Mouse (Mus musculus) embryonic facial prominence, embryonic 11.5 days (tissue): Measurements from ENCODE around the gene Shc1. TPM values are rescaled to one million over a fixed set of nuclear protein-coding genes. Genes with fewer than 3 reads are reported as not detected.

Experiments
- ATAC-seq: fragments of 200-750 bp; cut with Nextera tagmentation; replicated peaks from 2 replicates; pipeline ENCODE4 v1.8.0; 2017; ENCODE audit warnings: low read depth; ENCODE audit not compliant: insufficient number of reproducible peaks, low FRiP score, low TSS enrichment
- DNase-seq: peaks from one replicate; pipeline ENCODE4 v3.0.0-alpha.2; 2015; ENCODE audit warnings: low spot score
- H3K27ac ChIP-seq: fragments of 300-500 bp; sonication (generic); replicated peaks from 2 replicates; pipeline ENCODE4 v1.5.1; 2014; ENCODE audit warnings: mild to moderate bottlenecking, low read depth, low read length, control low read depth
- H3K27me3 ChIP-seq: fragments of 300-500 bp; sonication (generic); 2 replicates; pipeline ENCODE4 v1.6.1; 2014; ENCODE audit warnings: mild to moderate bottlenecking, low read length, moderate library complexity, mixed read lengths; ENCODE audit not compliant: control insufficient read depth, insufficient read depth
- H3K36me3 ChIP-seq: fragments of 300-500 bp; sonication (generic); replicated peaks from 2 replicates; pipeline ENCODE4 v1.6.1; 2014; ENCODE audit warnings: low read depth, mild to moderate bottlenecking, low read length, moderate library complexity, mixed read lengths; ENCODE audit not compliant: control insufficient read depth, insufficient read depth
- H3K4me1 ChIP-seq: fragments of 300-500 bp; sonication (generic); 2 replicates; pipeline ENCODE4 v1.6.1; 2014; ENCODE audit warnings: low read length, mixed read lengths; ENCODE audit not compliant: control insufficient read depth, insufficient read depth
- H3K4me2 ChIP-seq: fragments of 300-500 bp; sonication (generic); 2 replicates; pipeline ENCODE4 v1.6.1; 2014; ENCODE audit warnings: low read depth, mild to moderate bottlenecking, control low read depth, low read length, moderate library complexity
- H3K4me3 ChIP-seq: fragments of 300-500 bp; sonication (generic); 2 replicates; pipeline ENCODE4 v1.5.1; 2014; ENCODE audit warnings: low read depth, low read length, control low read depth
- H3K9ac ChIP-seq: fragments of 300-500 bp; sonication (generic); replicated peaks from 2 replicates; pipeline ENCODE4 v1.6.1; 2014; ENCODE audit warnings: mild to moderate bottlenecking, control low read depth, low read length
- H3K9me3 ChIP-seq: fragments of 300-500 bp; sonication (generic); replicated peaks from 2 replicates; pipeline ENCODE4 v1.6.1; 2016; ENCODE audit warnings: mild to moderate bottlenecking, low read length, inconsistent platforms, mixed read lengths; ENCODE audit not compliant: control insufficient read depth
- WGBS: fragments of 180-500 bp; shearing (Covaris S2); extraction: QIAGEN DNeasy Blood & Tissue Kit; methylation state at CpG from one replicate; pipeline ENCODE4 v1.1.7; 2014; 5-methylcytosine and 5-hydroxymethylcytosine counted together
- polyA plus RNA-seq: library from polyadenylated mRNA; unstranded; fragments of >200 nt; fragmentation: Nextera tagmentation; extraction: Ambion mirVana; gene quantifications from 2 replicates; pipeline ENCODE4 v1.2.1, GENCODE M21; 2014

The Shc1 gene
- polyA plus RNA-seq, 1 experiment from 2014 or later: 43.6 TPM

- Histone ChIP-seq H3K4me3 (no peak overlapping the region), H3K27ac (no peak overlapping the region), H3K4me1 (no peaks in the 10 kb centered on the region), H3K27me3 (no peaks in the 10 kb centered on the region), H3K9ac (no peak overlapping the region), H3K4me2 (no peak overlapping the region), H3K36me3 (no peaks in the 10 kb centered on the region), H3K9me3 (no peaks in the 10 kb centered on the region)
- no peak for DNase-seq
- no peak for ATAC-seq
- 76% methylated on average over 7 of the region's 7 CpGs for WGBS
Observed at GRCm38 (mm10) chr3:89472280-89472679, 54.0 kb downstream of the Shc1 start.

GRCm38 (mm10) chr3:89473838-89474237 lies 55.6 kb downstream of the Shc1 start:
- no peaks in the 10 kb centered on the region for H3K9me3 ChIP-seq
- H3K4me2 ChIP-seq: no peak overlapping the region
- ATAC-seq (no peak), DNase-seq (no peak)
- 78% methylated on average over 6 of the region's 6 CpGs for WGBS
- no peak overlapping the region for H3K27ac ChIP-seq
- H3K4me3 ChIP-seq: no peak overlapping the region
- H3K9ac ChIP-seq: no peak overlapping the region
- H3K4me1 ChIP-seq: no peaks in the 10 kb centered on the region
- no peaks in the 10 kb centered on the region for H3K36me3 ChIP-seq
- no peaks in the 10 kb centered on the region for H3K27me3 ChIP-seq

GRCm38 (mm10) chr3:89479055-89479454 lies 60.8 kb downstream of the Shc1 start:
- no peaks in the 10 kb centered on the region for H3K36me3 ChIP-seq
- H3K9ac ChIP-seq: no peak overlapping the region
- H3K4me3 ChIP-seq: no peak overlapping the region
- H3K27me3 ChIP-seq: no peaks in the 10 kb centered on the region
- DNase-seq: no peak
- WGBS: 84% methylated on average over 6 of the region's 6 CpGs
- no peak overlapping the region for H3K27ac ChIP-seq
- no peak for ATAC-seq
- no peaks in the 10 kb centered on the region for H3K9me3 ChIP-seq
- H3K4me2 ChIP-seq: no peak overlapping the region
- H3K4me1 ChIP-seq: no peaks in the 10 kb centered on the region

Other genes starting within 250 kb of the Shc1 start
- gene Scamp3, start 241.0 kb upstream of the Shc1 start, polyA plus RNA-seq: 80.5 and 91.1 TPM in 2 replicates
- gene Fam189b, start 235.3 kb upstream of the Shc1 start, polyA plus RNA-seq: 15.3 and 19.4 TPM in 2 replicates
- gene Gba, start 215.5 kb upstream of the Shc1 start, polyA plus RNA-seq: 34.6 TPM in 2 replicates
- 24.4 and 26.0 TPM in 2 replicates for gene Thbs3, start 203.3 kb upstream of the Shc1 start, polyA plus RNA-seq
- 208 and 225 TPM in 2 replicates for gene Mtx1, start 191.4 kb upstream of the Shc1 start, polyA plus RNA-seq
- gene Muc1, start 189.4 kb upstream of the Shc1 start, polyA plus RNA-seq: 0.90 and 1.3 TPM in 2 replicates
- gene Krtcap2, start 172.5 kb upstream of the Shc1 start, polyA plus RNA-seq: 287 and 288 TPM in 2 replicates
- gene Trim46, start 172.1 kb upstream of the Shc1 start, polyA plus RNA-seq: 3.0 and 4.5 TPM in 2 replicates
- gene Dpm3, start 159.1 kb upstream of the Shc1 start, polyA plus RNA-seq: 82.4 and 87.9 TPM in 2 replicates
- 39.8 and 45.7 TPM in 2 replicates for gene Slc50a1, start 147.9 kb upstream of the Shc1 start, polyA plus RNA-seq
- 26.9 and 30.2 TPM in 2 replicates for gene Efna1, start 137.3 kb upstream of the Shc1 start, polyA plus RNA-seq
- 6.6 and 8.3 TPM in 2 replicates for gene Efna3, start 95.5 kb upstream of the Shc1 start, polyA plus RNA-seq
- gene Efna4, start 80.4 kb upstream of the Shc1 start, polyA plus RNA-seq: 39.1 and 39.5 TPM in 2 replicates
- gene Adam15, start 68.4 kb upstream of the Shc1 start, polyA plus RNA-seq: 17.8 and 17.9 TPM in 2 replicates
- 0.32 TPM in 1 of 2 replicates, not detected in the other for gene Dcst2, start 56.5 kb upstream of the Shc1 start, polyA plus RNA-seq
- 0.21 TPM in 1 of 2 replicates, not detected in the other for gene Dcst1, start 53.2 kb upstream of the Shc1 start, polyA plus RNA-seq
- gene Zbtb7b, start 23.7 kb upstream of the Shc1 start, polyA plus RNA-seq: 0.49 and 1.1 TPM in 2 replicates
- gene Lenep, start 15.7 kb upstream of the Shc1 start, polyA plus RNA-seq: 0.80 TPM in 1 of 2 replicates, not detected in the other
- 23.8 and 24.4 TPM in 2 replicates for gene Flad1, start 6.6 kb upstream of the Shc1 start, polyA plus RNA-seq
- gene Cks1b, start 60 bp upstream of the Shc1 start, polyA plus RNA-seq: 648 and 668 TPM in 2 replicates
- 55.8 and 56.5 TPM in 2 replicates for gene Pygo2, start 11.8 kb downstream of the Shc1 start, polyA plus RNA-seq
- 9.1 and 10.8 TPM in 2 replicates for gene Pbxip1, start 18.3 kb downstream of the Shc1 start, polyA plus RNA-seq
- gene Pmvk, start 36.1 kb downstream of the Shc1 start, polyA plus RNA-seq: 57.3 and 58.9 TPM in 2 replicates
- gene Kcnn3, start 101.7 kb downstream of the Shc1 start, polyA plus RNA-seq: 0.91 and 1.1 TPM in 2 replicates